Mouse (Mus musculus) B cell, adult 67 days (primary cell): ENCODE measurements around the gene Samhd1. TPM values are rescaled to one million over a fixed set of nuclear protein-coding genes. Genes with fewer than 3 reads are reported as not detected.

ENCODE experiments used
- total RNA-seq, 2 experiments: library from RNA; stranded (reverse); gene quantifications; 4 replicates each; pipeline ENCODE4 v1.2.4; 2023

Samhd1 gene
- total RNA-seq, result 100 to 1,000 TPM; 552 to 568 TPM

DNA sequence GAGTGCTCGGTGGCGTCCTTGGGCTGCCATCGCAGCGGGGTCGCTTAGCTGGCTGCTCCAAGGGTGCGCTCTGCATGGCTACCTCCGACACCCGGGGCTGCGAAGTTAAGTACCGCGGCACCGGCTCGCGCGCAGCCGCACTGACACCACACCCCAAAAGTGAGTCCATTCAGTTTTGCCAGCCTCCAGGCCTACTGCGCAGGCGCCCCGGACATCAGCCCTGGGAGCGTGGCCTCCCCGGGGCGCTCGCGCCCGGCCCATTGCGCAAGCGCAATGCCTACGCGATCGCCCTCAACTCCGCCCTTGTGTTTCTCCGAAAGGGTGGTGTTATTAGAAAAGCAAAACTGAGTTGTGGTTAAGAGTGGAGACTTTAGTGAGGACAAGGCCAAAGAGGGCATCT is at the start of gene Samhd1:
Gene Samhd1, minus strand, starts transcription at position 252 of the 400 bp plus-strand sequence.

DNA sequence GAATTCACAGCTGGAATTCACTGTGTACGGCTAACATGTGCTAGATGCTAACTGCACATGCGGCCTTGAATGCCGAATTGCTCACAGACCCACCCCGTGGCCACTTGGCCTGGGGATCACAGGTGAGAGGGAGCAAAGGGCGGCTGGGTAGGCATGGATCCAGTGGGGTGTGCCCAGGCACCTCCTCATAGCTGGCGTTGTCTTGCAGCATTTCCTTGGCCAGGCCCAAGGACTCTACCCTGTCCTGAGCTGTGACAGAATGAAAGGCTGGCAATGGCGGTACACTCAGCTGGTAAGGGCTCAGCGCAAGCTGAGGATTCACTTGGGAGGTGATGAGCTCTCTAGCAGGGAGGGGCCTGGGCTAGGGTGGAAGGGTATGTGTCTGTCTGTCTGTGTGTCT is 48.3 kb downstream of the Samhd1 start, which contains the start of gene Tldc2:
Gene Tldc2, plus strand, starts transcription at position 260 of the 400 bp plus-strand sequence.

DNA sequence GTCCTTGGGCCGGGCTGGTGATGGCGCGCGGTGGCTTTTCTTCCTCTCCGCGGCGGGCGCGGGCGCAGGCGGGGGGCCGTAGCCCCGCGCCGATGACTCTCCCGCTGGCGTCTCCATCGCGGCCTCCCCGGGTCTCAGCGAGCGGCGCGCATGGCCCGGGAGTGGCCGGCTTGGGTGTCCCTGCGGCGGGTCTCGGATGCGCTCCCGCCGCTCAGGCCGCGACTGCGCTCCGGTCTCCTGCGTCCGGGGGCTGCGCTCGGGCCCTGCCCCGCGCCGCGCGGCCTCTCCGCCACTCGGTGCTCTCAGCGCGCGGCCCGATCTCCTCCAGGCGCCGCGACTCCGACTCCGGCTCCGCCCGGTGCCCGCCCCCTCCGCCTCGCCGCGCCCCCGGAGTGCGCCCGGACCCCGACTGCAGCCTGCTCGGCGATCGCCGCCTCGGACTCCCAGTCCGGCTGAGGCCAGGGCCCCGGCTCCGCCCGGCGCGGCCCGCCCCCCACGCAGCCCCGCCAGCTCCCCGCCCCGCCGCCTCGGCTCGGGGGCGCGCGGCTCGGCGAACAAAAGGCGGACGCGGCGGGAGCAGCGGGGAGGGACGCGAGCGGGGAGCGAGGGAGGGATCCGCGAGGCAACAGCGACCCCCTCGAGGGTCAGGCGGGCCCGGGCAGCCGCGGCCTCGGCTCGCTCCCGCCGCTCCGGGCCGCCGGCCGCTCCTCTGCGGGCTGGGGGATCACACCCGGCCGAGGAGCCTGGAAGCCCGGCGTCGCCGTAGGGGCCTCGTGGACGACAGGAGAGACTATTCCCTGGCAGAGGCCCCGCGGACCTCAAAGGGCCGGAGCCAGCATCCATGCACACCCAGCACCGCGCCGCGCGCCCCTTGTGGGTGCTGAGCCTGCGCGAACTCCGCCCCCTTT is 56.0 kb downstream of the Samhd1 start, which contains the start of gene Soga1:
Gene Soga1, minus strand, starts transcription at position 462 of the 908 bp plus-strand sequence.

Other genes with a start within 250 kb of the Samhd1 start
- 1 to 10 TPM; 1.1 to 1.5 TPM for gene Sla2, start 248.1 kb downstream of the Samhd1 start, total RNA-seq
- gene Ndrg3, start 143.2 kb downstream of the Samhd1 start, total RNA-seq, result 10 to 100 TPM; 39.2 to 45.5 TPM
- 10 to 100 TPM; 19.5 to 30.8 TPM for gene Dsn1, start 128.1 kb downstream of the Samhd1 start, total RNA-seq
- under 1 TPM; 0.26 to 0.33 TPM for gene Soga1, start 56.0 kb downstream of the Samhd1 start, total RNA-seq
- not detected for gene Tldc2, start 48.2 kb downstream of the Samhd1 start, total RNA-seq
- 10 to 100 TPM; 22.8 to 24.4 TPM for gene Rbl1, start 69.3 kb upstream of the Samhd1 start, total RNA-seq
- 100 to 1,000 TPM; 114 to 117 TPM for gene Rpn2, start 143.8 kb upstream of the Samhd1 start, total RNA-seq
- gene Mroh8, start 144.3 kb upstream of the Samhd1 start, total RNA-seq, result under 1 TPM in 1 of 2 experiments, not detected in 1; 0.24 TPM
- not detected for gene Ghrh, start 212.2 kb upstream of the Samhd1 start, total RNA-seq
- 10 to 100 TPM; 16.6 to 25.5 TPM for gene Manbal, start 232.3 kb upstream of the Samhd1 start, total RNA-seq